Mouse (Mus musculus) Patski (cell line): ENCODE measurements around the gene Hist1h1c. TPM values are rescaled to one million over a fixed set of nuclear protein-coding genes. Genes with fewer than 3 reads are reported as not detected.
"Not testable (repeated sequence)": the region's sequence is repeated elsewhere in the genome, so short reads cannot be mapped to it uniquely, and the experiment has no call there.

Source experiments
- ATAC-seq: fragments of 100-300 bp; one replicate; pipeline ENCODE4 v1.8.0; 2021
- CTCF ChIA-PET: fragments of 350-600 bp; sonication (Branson Sonifier 250); formaldehyde crosslinking; loops from one replicate; lab custom pipeline; 2022; ENCODE audit warnings: inconsistent platforms; lab: Charles Lee
- POLR2A ChIA-PET: fragments of 350-600 bp; sonication (Branson Sonifier 250); formaldehyde crosslinking; loops from one replicate; lab custom pipeline; 2022; ENCODE audit warnings: antibody characterized with exemption, inconsistent platforms; lab: Charles Lee
- DNase-seq: peaks from one replicate; pipeline ENCODE4 v3.0.0-alpha.2; 2011; ENCODE audit warnings: low read depth, low spot score
- H3K27me3 ChIP-seq: fragments of 371-371 bp; one replicate; pipeline ENCODE4 v1.5.1; 2021
- CTCF ChIP-seq: fragments of 100-300 bp; IDR thresholded peaks from one replicate; pipeline ENCODE4 v1.5.1; 2021
- in situ Hi-C: fragments of 300-500 bp; cut with MboI; formaldehyde crosslinking; loops from 3 replicates; pipeline ENCODE4 v1.11.1; 2018; ENCODE audit warnings: low pct_unique_long_range_greater_than_20kb, mixed read lengths
- polyA plus RNA-seq: library from polyadenylated mRNA; unstranded; gene quantifications from one replicate; pipeline ENCODE4 v1.2.3, GENCODE M21; 2021

The Hist1h1c gene
- polyA plus RNA-seq, 1 experiment from 2014 or later: 245 TPM

- TF ChIP-seq CTCF: no peak
- ChIA-PET POLR2A (interaction anchor here (0.6 to 2.2 kb wide), 3 partner anchors 14 to 60 kb away, joined by 3 to 14 read pairs (median 4); partner anchors contain the start of genes Hist1h2ac and Hist1h2bc), CTCF (interaction anchor here (1.7 to 7.1 kb wide), 3 partner anchors 13 to 69 kb away, joined by 5 to 137 read pairs (median 13); partner anchors contain the start of genes Hist1h1c and Hist1h3c)
- ATAC-seq (no peak), DNase-seq (no peak)
- in situ Hi-C loops: loop anchor here (10.0 kb wide), 2 partner anchors 134 to 1664 kb away; partner anchors contain the start of genes Hist1h2ah, Hist1h2bk and Hist1h3e
- H3K27me3 ChIP-seq: no peaks in the 10 kb centered on the region
Measured at GRCm38 (mm10) chr13:23698996-23699395, 39.6 kb upstream of the Hist1h1c start.

- no peak for ATAC-seq
- ChIA-PET POLR2A (interaction anchor here (1.3 to 2.6 kb wide), 2 partner anchors 34 to 40 kb away, joined by 4 to 12 read pairs; no protein-coding TSS in a partner anchor), CTCF (interaction anchor here (7.1 kb wide), 1 partner anchor 39 kb away, joined by 137 read pairs; the partner anchor contains the start of genes Hist1h1c and Hist1h3c)
Measured at GRCm38 (mm10) chr13:23699767-23700166, 38.8 kb upstream of the Hist1h1c start.

GRCm38 (mm10) chr13:23700786-23701520, 37.7 kb upstream of the Hist1h1c start:
- TF ChIP-seq CTCF: peak; percentile 87
- ChIA-PET POLR2A (interaction anchor here (1.3 to 2.6 kb wide), 3 partner anchors 30 to 39 kb away, joined by 4 to 12 read pairs (median 4); no protein-coding TSS in a partner anchor), CTCF (interaction anchor here (0.8 to 7.1 kb wide), 11 partner anchors 10 to 79 kb away, joined by 3 to 137 read pairs (median 4); partner anchors contain the start of genes Hfe, Hist1h1c, Hist1h3b and Hist1h3c)
- ATAC-seq (peak; percentile 84), DNase-seq (peak; percentile 72)
- in situ Hi-C loops: no loop called here
- no peaks in the 10 kb centered on the region for H3K27me3 ChIP-seq

More at GRCm38 (mm10) chr13:23699767-23700166, 38.8 kb upstream of the Hist1h1c start:
- DNase-seq: no peak
- in situ Hi-C loops: loop anchor here (10.0 kb wide), 2 partner anchors 135 to 1665 kb away; partner anchors contain the start of genes Hist1h2ah, Hist1h2bk and Hist1h3e
- no peaks in the 10 kb centered on the region for H3K27me3 ChIP-seq
- peak; percentile 33 for TF ChIP-seq CTCF

- ChIA-PET CTCF (interaction anchor here (1.0 to 7.1 kb wide), 7 partner anchors 9 to 37 kb away, joined by 3 to 137 read pairs (median 6); partner anchors contain the start of genes Hfe, Hist1h1c and Hist1h3c), POLR2A (interaction anchor here (2.6 kb wide), 1 partner anchor 31 kb away, joined by 12 read pairs; no protein-coding TSS in a partner anchor)
- DNase-seq: no peak
- ATAC-seq: no peak
- no peak for TF ChIP-seq CTCF
- no peaks in the 10 kb centered on the region for H3K27me3 ChIP-seq
- in situ Hi-C loops: no loop called here
Measured at GRCm38 (mm10) chr13:23702220-23702619, 36.4 kb upstream of the Hist1h1c start.

GRCm38 (mm10) chr13:23702801-23703200, 35.8 kb upstream of the Hist1h1c start:
- DNase-seq, H3K27me3 ChIP-seq, ATAC-seq, POLR2A ChIA-PET, in situ Hi-C loops: not testable (repeated sequence)
- CTCF ChIA-PET: interaction anchor here (1.1 to 7.1 kb wide), 2 partner anchors 11 to 36 kb away, joined by 3 to 137 read pairs; partner anchors contain the start of genes Hist1h1c and Hist1h3c

- DNase-seq (no peak), ATAC-seq (no peak)
- ChIA-PET POLR2A (no interaction called here), CTCF (no interaction called here)
- in situ Hi-C loops: no loop called here
- TF ChIP-seq CTCF: no peak
- H3K27me3 ChIP-seq: no peaks in the 10 kb centered on the region
Measured at GRCm38 (mm10) chr13:23705751-23706356, 32.8 kb upstream of the Hist1h1c start.

GRCm38 (mm10) chr13:23706771-23707170, 31.8 kb upstream of the Hist1h1c start:
- in situ Hi-C loops: no loop called here
- DNase-seq: no peak
- ChIA-PET CTCF (interaction anchor here (2.9 kb wide), 1 partner anchor 25 kb away, joined by 21 read pairs; no protein-coding TSS in a partner anchor), POLR2A (no interaction called here)
- no peak for TF ChIP-seq CTCF
- H3K27me3 ChIP-seq: no peaks in the 10 kb centered on the region
- no peak for ATAC-seq

- ATAC-seq (no peak), DNase-seq (no peak)
- ChIA-PET POLR2A (no interaction called here), CTCF (interaction anchor here (0.8 to 2.9 kb wide), 2 partner anchors 24 to 28 kb away, joined by 4 to 21 read pairs; no protein-coding TSS in a partner anchor)
- TF ChIP-seq CTCF: no peak
- in situ Hi-C loops: no loop called here
- no peaks in the 10 kb centered on the region for H3K27me3 ChIP-seq
Measured at GRCm38 (mm10) chr13:23708041-23708440, 30.6 kb upstream of the Hist1h1c start.

- TF ChIP-seq CTCF: no peak
- ATAC-seq (no peak), DNase-seq (no peak)
- ChIA-PET POLR2A (no interaction called here), CTCF (interaction anchor here (2.9 kb wide), 1 partner anchor 23 kb away, joined by 21 read pairs; no protein-coding TSS in a partner anchor)
- no peaks in the 10 kb centered on the region for H3K27me3 ChIP-seq
- in situ Hi-C loops: no loop called here
Measured at GRCm38 (mm10) chr13:23708654-23709053, 30.0 kb upstream of the Hist1h1c start.
